Mouse (Mus musculus): ENCODE measurements at regions not wholly inside any gene's neighbourhood (a gene's known extent, or its start where the extent isn't known, plus 50 kb on each side); places are given as distances from the start of the nearest gene placed in this dataset.

DNA sequence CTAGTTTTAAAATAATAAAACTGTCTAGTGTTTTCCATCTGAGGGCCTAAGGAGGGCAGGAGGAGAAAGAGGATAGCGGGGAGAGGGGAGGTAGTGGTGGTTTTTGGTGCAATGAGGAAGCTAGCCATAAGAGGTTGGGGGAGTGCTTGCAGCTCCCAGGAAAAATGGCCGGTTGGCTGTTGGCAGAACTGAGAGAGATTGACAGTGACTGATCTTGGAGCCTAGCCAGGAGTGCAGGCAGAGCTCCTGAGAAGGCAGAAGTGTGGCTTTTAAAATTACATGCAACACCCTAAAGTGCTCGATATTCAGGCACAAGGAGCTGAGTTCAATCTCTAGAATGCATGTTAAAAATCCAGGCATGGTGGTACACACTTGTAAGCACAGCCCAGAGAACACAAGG, 938.3 kb upstream of the 2610301B20Rik start:
- no peak for DNase-seq (ENCODE audit: low read depth, low spot score)

DNA sequence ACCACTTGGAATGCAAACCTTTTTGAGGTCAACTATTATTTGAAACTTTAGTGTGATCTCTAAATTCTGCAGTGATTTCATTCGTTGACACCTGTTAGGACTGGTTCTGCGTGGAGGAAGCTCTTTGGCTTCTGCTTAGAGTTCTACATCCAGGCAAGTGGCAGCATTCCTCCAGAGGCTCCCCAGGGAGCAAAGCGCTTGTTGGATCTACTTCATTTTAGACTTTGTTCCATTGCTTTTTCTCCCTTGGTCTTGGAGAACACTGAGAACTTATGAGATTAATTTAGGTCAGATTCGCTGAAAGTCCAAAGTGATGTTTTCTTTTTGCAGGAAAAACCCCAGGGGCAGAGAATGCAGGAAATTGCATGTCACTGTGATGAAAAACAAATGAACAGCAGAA, 922.9 kb upstream of the 2610301B20Rik start:
- DNase-seq (ENCODE audit: low read depth, low spot score): no peak

DNA sequence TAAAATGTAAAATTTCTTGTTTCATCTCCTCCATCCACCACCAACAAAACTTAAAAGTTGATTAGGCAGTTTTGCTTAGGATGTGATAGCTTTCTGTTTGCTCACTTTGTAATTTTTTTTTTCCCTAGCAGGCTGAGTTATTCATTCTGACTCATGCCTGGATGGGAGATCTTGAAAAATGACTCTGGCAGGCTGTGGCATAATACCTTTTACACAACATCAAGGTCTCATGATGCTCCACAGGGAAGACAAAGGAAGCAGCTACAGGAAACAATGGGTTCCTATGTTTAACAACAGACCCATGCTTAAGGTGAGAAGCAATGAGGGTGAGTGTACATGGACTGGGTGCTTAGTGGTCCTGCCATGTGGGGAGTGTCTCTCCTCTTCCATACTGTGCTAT, 899.7 kb upstream of the 2610301B20Rik start:
- no peak for DNase-seq (ENCODE audit: low read depth, low spot score)

DNA sequence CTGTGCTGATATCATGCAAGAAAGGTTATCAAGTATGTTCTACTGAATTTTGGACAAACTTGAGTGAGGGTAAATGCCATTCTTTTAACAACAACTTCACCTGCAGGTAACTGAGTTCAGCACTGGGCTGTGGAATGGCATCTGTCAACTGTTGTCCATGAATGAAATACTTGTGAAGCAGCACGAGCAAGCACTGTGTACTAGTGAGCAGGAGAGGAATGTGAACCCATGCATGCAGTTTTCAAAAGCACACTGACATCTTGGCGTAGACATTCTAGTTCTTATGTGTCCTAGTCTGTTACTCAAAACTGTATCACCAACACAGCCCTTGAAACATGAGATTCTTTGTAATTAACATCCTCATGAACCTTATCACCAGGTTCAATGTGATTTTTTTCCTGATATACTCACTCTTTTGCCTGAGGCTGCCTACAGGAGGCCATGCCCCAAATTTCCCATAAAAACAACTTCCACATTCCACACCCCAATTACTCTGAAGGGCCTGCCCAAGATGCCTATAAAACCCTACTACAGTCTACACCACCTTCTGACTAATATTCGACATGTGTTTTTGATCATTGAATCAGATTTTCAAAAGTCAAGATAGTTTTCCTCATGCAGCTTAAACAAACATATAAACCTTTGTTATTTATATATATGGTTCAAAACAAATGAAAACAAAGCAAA, 892.8 kb upstream of the 2610301B20Rik start:
- DNase-seq (ENCODE audit: low read depth, low spot score): no peak

DNA sequence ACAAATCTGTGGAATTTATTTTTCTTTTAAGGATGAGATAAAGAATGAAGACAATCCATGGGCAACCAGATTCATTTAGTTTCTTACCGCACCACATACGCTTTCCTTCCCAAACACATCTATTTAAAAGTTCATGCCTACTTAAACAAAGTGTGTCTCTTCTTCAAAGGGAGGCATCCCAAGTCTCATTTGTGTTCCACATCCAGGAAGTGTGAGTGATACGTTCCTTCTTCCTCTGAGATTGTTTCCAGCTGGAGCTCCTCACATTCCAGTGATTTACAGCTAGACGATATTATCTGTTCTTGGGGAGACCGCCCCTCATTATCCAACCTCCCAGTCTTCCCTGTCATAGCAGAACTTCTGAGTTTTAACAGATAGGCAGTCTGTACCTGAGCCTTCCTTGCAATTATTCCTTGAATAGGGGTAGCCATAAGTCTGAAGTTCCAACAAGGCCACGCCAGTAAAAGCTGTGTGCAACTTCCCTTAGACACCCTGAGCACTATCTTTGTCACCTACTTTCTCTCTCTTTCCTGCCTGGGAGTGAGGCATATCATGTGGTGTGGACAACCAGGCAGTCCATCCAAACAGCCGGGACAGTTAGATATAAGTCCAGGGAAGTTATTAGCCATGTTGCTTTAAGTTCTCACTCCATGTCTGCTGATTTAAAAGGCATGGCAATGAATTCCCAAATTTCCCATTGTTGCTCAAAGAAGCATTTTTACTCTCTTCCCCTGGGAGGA, 891.3 kb upstream of the 2610301B20Rik start:
- DNase-seq (ENCODE audit: low read depth, low spot score): no peak

DNA sequence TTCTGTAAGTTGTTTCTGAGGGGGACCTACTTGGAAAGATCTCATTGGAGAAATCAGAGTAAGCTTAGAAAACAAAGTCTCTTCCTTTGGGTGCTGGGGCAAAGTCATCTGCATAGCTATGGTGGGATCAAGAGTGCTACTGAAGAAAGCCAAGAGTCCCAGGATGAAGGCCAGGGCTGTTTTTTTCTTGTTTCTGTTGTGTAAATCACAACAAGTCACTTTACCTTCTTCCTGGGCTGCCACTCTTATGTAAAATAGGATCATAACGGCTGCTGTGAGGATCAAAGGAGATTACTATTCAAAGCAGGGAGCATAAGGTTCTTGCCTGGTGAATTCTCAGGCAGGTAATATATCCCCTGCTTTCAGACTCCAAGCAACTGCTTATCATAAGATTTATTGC, 880.4 kb upstream of the 2610301B20Rik start:
- DNase-seq (ENCODE audit: low read depth, low spot score): no peak

DNA sequence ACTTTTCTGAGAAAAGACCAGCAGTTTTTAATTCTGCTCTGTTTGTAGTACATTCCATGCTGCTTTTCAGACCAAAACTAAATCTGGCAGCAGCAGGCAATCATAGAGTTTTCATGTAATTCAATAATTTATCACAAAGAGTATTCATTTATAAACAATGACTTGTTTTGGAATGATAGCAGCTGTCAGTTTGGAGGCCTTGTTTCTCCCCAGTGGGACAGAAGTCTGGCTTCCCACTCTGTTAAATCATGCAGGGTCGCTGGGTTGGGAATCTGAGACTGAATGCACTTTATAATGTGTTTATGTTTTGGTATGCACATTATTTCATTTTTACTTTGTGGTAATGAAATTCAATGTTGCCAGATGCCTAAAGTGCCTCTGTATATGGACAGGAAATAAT, 879.8 kb upstream of the 2610301B20Rik start:
- no peak for DNase-seq (ENCODE audit: low read depth, low spot score)

DNA sequence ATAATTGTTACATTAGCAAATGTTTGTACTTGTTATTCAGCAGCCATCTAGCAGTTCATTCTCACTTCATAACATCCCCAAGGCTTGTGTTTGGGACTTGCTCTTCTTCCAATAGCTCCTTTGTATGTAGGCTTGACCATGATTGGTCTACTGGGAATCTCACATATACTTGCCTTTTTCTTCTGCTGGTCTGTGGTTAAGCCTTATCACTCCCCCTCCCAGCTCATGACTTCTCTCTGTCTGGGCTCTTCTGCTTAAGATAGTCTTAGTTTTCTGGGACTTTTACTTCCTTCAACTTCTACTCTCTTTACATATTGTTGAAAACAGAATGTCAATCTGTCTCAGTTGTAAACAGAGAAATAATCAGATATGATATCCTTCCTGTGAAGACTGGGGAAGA, 844.0 kb upstream of the 2610301B20Rik start:
- DNase-seq (ENCODE audit: low read depth, low spot score): no peak

DNA sequence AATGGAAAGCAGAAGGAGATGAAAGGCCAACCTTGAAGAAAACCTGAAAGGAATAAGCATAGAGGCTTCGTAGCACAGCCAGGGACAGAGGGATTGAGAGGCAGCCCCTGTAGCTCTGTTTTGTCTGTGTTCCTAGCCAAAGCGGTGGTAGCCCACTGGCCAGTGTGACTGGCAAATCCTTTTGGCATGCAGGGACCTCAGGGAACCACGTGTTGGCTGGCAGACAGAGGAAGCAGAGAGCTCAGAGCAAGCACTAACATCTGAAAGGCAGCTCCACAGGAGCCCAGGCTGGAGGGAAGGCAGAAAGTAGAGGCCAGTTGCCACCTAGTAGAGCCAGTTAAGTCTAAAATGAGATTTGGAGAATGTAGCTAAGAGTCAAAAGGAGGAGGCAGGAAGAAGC, 842.5 kb upstream of the 2610301B20Rik start:
- no peak for DNase-seq (ENCODE audit: low read depth, low spot score)

DNA sequence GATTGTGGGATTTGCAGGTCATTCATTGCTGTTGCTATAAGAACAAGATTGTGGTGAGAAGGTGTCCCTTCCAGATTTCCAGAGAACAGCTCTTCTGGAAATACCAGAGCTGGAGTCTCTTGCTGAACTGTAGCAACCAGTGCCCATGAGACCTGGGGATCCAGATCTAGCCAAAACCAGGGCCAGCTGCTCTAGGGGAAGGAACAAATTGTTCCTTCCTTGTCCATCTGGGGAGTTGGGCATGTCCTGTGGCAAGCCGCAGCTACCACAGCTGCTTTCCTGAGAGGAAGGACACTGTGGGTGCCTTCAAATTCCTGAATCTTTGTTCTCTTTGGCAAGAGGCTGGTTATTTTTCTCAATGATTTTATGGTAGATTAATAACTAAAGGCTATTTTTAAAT, 839.0 kb upstream of the 2610301B20Rik start:
- no peak for DNase-seq (ENCODE audit: low read depth, low spot score)

DNA sequence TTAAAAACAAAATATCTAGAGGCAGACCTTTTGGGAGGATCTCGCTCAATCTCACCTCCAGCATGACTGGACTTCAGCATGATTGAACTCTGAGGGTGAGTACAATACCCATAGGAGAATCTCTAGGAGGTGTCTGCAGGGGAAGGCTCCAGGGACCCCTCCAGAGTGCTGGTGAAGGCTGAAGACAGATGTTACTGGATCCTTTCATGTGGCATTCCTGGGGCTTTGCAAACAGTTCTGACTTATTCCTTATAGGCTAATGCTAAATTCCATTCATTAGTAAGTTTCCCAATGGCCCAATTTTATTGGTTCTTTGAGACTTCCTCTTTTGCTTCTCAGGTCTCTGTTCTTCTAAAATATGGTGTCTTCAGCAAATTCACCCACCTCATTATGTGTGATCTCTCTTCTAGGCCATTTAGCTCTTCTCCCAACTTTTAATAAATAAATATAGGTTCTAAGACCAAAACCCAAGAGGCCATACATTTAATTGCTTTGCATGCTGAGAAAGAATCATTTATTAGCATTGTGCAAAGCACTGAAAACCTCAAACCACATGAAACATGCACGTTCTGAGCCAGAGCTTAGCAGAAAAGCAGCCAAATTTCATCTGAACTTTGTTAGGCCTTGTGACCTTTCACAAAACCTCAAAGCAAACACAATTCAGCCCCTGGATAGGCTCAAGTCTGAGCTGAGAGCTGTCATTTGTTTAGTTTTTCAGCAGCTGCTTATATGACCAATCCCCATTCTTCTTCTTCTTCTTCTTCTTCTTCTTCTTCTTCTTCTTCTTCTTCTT, 832.8 kb upstream of the 2610301B20Rik start:
- no peak for DNase-seq (ENCODE audit: low read depth, low spot score)

DNA sequence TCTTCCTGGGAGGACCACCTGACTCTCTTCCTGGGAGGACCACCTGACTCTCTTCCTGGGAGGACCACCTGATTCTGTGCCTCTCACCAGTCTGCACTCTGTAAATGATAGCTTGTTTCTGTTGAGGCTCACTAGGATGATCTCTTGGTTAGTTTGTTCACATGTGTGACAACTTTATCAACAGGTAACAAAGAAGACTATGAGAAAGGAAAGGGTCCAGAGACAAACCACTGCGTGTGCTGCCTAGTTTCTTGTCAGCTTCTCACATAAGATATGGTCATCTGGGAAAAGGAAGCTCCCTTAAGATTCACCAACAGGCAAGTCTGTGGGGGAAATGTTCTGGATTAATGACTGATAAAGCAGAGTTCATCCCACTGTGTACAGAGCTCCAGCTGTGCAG, 825.5 kb upstream of the 2610301B20Rik start:
- DNase-seq (ENCODE audit: low read depth, low spot score): no peak

DNA sequence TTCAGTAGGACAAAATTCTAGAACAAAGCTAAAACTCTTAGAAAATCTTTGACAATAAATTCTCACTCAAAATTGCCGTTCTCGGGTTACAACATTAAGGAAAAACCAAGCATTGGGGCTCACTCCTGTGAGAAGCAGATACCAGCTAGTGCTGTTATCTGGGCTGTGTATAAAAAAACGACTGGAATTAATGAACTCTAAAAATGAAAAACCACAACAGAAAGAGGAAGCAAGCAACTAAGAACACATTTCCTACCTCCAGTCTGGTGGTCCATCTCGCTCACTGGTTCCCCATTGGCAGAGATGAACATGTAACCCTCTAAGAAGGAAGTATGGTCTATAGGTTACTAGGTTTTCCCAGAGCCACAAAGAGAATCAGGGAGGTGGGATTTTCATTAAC, 824.9 kb upstream of the 2610301B20Rik start:
- no peak for DNase-seq (ENCODE audit: low read depth, low spot score)

DNA sequence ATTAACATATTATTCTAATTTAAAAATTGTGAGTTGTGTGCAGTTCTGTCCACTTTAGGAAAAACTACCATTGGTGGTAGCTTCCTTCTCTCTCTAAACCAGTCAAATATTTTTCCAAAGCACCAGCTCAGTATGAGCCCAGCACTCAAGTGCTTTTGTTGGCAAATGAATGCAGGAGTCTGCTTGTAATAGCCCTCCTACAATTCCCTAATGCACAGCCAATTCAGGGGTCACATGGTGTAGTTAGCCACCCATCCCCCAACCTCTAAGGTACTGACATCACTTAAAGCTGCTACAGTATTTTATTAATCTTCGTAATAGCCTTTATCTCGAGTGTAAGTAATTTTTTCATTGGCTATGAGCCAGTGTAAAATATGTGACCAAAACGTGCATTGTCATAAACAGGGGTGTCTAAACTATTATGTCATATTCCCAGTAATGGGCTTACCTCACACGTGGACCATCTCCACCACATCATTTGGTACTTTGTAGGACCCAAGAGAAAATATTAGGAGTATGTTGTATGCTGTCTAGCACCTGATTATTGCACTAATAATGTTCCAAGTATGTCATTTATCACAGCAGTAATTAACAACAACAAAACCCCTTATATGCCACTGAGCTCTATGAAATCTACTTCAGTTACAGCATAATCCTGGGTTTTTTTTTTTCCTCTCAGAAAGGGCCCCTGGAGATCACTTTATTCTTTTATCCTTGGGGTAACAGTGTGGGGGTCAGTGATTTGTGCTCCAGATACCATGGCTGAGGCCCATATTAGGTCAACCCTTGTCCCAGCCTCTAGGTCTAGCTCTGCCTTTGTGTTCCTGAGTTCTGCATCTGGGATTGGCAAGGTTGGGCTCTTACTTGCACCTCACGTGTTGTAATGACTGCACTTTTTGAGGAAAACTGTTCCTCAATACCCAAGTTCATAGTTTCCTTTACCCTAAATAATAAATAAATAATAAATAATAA, 822.7 kb upstream of the 2610301B20Rik start:
- no peak for DNase-seq (ENCODE audit: low read depth, low spot score)

DNA sequence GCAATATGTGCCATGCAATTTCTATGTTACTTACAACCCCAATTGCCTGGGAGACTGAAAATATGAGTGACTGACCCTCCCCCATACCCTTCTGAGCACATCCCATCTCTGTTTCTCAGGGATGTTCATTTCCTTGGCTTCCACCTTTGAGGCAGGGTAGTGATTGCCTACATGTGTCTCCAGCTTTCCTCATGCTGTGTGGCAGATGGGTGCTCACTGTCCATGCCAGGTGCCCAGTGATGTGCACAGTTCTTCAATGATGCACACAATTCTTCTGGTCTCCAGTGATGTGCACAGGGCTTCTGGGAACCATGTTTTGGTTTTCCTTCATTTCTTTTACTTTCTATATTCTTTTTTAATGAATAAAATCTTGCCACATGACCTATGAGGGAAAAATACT, 821.4 kb upstream of the 2610301B20Rik start:
- no peak for DNase-seq (ENCODE audit: low read depth, low spot score)

DNA sequence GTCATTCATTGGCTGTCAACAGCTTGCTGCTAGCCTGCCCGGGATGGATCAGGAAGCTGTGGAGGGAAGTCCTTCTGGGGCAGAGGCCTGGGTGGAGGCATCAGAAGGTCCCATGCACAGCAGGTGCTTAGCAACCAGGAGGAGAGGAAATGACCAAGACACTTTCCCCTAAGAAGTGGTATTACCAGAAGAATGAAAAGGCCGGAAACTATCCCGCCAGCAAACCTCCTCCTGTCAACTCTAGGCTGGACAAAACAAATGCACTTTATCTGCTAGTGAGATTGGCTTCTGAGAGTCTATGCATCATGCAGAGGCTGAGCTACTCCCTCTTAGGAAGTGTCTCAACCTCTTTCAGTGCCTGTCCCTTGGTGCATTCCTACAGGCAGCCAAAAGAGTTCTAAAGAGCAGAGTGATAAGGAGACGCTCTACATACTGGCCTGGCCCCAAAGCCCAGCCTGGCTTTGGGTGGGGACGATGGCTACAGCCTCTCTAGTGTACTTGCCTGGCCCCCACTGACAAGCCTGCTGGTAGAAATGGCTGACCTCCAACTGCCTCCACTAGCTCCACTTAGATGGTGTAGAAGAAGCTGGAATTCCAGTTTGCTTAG, 801.7 kb upstream of the 2610301B20Rik start:
- no peak for DNase-seq (ENCODE audit: low read depth, low spot score)

DNA sequence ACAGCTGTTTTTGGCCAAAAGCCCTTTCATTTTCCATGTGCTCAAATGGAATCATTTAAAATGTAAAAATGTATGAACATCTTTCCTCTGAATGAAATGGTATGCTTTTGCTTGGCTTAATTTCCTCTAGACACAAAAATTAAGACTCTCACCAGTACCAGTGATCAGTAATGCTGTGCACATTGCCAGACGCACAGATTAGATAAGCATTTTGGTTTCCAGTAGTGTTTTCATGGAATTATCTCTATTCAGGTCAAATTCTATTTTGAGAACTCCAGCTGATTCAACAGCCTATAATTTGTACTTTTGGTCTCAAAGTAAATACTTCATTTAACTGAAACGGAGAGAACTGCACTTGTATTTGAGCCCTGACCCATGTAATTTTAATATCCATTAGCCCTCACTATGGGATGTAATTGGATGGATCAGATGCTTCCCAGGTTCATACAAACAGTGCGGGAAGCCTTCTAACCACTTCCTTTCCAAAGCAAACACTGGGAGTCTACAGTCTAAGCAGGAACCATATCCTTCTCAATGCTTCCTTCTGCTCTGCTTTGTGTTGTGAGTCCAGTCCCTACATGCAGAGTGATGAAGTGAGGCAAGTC, 794.6 kb upstream of the 2610301B20Rik start:
- peak; percentile 9 for DNase-seq (ENCODE audit: low read depth, low spot score)

DNA sequence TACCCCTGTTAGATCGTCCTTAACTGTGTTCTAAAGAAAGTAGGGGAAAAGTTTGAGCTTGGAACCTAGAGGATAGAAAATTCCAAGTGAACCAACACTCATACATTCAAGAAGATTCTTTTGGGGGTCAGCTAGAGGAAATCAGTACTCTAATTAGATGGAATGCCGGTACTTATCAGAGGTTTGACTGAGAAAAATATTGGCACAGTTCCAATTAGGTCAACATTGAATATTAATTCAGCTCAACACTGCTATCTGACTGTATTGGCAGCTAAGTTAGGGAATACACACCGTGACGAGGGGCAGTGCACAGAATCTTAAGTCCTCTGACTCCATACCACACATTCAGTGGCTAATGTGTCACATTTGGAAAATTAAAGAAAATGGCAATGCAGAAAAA, 759.5 kb upstream of the 2610301B20Rik start:
- DNase-seq (ENCODE audit: low read depth, low spot score): no peak

DNA sequence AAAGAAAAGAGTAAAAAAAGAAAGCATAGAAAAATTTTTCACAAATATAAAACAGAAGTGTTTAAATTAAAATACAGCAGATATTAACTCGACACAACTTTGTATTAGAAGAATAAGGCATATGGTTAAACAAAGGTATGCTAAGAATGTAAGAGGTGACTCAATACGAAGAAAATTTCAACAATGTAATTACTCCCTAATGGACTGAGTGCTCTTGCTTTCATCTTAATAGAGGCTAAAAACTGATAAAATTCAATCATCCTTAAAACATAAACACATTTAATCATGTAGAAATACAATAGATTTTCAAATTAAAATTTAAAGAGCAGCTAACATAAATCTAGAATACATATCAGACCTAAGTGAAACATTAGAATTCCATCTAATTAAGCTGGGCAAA, 756.3 kb upstream of the 2610301B20Rik start:
- no peak for DNase-seq (ENCODE audit: low read depth, low spot score)

DNA sequence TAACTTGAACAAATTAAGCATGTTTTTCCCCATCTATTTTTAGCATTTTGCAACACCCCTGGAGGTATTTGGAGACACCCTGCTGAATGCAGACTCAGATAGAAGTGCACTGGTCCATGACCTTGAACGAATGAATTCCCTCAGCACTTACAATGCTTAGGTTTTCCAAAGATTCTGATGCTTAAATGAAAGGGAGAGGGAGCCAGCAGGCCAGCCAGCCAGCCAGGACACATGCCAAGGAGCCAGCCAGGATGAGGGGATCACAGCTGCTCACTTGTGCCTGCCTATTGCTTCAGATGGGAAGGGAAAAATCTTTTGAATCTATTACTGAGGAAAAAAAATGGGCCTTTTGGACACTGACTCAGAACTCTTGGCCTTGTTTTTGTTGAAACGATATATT, 750.0 kb upstream of the 2610301B20Rik start:
- DNase-seq (ENCODE audit: low read depth, low spot score): no peak
